Mouse (Mus musculus) lung, postnatal 0 days (tissue): Measurements from ENCODE around the gene Krt15.

Source experiments
- CTCF ChIP-seq: IDR thresholded peaks from 2 replicates; pipeline ENCODE4 v1.5.1; 2016; ENCODE audit warnings: antibody characterized with exemption, mild to moderate bottlenecking
- EP300 ChIP-seq: IDR thresholded peaks from 2 replicates; pipeline ENCODE4 v1.6.1; 2016; ENCODE audit warnings: antibody characterized with exemption, mild to moderate bottlenecking, control low read depth

DNA sequence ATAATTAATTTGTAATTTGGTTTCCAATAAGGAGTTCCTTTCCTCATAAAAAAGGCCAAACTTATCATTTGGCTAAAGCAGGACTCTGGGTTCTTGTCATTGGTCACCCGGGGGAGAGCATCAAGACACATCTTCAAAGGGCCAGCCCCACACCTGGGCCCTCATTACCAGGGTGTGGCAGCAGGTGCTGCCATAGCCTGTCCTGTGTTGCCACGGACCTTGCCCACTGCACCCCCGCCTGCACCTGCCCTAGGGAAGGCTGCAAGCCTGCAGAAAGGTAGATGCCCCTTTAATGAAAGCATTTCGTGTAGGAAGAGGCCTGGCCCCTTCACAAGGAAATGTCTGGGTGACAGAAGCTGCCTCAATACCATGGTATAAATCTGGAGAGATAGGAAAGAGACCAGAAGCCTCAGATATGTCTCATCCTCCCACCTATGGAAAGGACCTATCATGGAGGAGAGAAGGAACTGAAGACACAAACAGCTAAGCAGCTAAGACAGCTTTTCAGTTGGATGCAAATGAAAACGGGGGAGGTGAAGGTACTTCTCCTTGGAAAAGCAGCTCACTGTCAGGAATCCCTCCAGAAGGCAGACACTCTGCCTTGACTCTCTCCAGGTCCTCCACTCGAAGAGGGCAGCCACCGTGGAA lies 47.2 kb downstream of the Krt15 start:
- TF ChIP-seq CTCF (no peak), EP300 (no peak)
